Mouse (Mus musculus): ENCODE results near the gene Prkg2. TPM values are rescaled to one million over a fixed set of nuclear protein-coding genes. Genes with fewer than 3 reads are reported as not detected.

The Prkg2 gene
- total RNA-seq, 2 experiments from 2014 or later, result 4.5 to 6.0 TPM

DNA sequence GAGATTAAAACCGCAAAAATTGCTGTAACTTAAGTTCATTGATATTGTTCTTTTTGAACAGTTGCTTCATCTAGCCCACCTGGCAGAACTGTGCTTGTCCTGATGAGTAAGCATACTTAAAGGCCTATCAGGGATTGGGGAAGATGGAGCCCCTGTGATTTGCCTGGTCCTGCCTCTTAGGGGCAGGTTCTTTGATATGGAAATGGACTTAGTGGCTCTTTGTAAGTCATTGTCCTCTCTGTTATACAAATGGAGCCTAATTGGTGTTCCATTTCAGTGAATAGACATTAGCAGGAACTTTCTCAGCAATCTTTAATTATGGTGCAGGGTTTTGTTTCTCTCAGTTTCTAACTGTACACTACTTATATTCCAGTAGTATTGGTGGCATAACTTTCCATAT is 115.5 kb downstream of the Prkg2 start:
- no peak for DNase-seq (ENCODE audit: low spot score in 2 of 2)

DNA sequence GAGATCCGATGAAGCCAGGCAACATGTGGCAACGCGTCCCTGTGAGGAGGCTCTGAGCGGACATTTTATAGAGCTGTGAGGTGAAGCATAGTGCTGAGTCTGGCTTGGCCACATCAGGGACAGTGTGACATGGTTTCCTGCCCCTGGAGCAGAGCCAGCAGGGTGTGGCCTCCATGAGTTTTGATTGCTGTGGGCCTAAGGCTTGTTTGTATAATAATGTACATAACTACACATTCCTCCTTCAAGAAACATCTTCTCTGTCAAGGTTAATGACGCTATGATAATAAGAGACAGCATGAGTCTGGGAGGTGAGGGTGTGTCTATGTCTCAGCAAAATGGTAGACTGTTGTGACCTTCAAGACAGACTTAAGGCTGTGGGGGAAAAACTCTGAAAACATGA is 118.4 kb downstream of the Prkg2 start:
- no peak for DNase-seq (ENCODE audit: low spot score in 2 of 2)

DNA sequence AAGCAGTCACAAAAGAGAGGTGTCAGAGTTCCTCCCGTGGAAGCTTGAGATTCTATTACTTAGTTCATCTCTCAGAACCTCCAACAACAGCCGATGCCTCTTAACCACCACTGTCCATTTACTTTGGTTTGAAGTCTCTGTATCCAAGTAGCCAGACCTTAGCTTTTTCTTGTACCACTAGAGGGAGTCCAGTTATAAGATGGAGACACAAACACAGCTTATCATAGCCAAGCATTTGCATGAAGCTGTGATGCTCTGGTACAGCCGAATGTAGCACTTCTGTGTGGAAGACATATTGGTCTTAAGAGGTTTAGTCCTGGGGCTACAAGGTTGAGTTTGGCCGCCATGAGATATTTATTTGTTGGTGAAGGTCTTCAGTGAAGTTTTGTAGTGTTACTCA is 134.8 kb downstream of the Prkg2 start:
- no peak for DNase-seq (ENCODE audit: low spot score in 2 of 2)

DNA sequence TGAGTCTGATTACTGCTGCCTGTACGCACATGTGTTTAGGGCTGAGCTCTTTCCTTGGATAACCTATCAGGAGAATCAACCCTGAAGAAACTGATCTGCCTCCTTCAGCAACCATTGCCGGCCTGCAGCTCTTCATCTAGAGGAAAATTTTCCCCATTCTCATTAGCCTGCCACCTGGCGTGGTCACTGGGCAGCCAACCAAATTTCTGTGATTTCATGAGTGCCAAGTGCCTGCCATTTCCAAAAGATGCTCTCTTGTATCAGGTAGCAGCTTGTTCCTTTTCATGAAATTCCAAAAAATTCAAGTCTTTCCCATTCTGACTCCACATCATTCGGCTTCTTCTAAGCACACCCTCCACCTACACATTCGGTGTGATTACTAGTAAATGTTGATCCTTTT is 136.2 kb downstream of the Prkg2 start:
- DNase-seq (ENCODE audit: low spot score in 2 of 2), result no peak

GRCm38 (mm10) chr5:98897946-98898345 is 139.2 kb downstream of the Prkg2 start:
- DNase-seq (ENCODE audit: low spot score in 2 of 2), result no peak

GRCm38 (mm10) chr5:98894281-98894680 is 142.9 kb downstream of the Prkg2 start:
- no peak for DNase-seq (ENCODE audit: low spot score in 2 of 2)

DNA sequence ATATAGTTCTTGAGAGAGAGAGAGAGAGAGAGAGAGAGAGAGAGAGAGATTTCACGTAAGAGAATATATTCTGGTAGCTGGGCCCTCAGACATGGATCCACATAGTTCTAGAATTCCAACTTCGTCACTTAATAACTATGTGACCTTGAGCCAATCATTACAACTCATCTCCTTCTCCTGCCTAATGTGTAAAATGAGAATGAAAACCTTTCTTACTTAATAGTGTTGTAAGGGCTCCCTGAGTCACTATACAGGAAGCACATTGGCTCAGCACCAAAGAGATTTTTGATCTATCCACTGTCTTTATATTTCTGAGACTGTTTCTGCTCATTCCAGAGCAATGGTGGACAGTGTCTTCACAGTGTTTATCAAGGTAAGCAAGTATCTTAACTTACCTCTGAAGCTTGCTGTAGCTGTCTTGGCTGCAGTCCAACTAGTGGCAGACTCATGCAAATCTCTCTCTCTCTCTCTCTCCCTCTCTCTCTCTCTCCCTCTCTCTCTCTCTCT is 146.6 kb downstream of the Prkg2 start:
- DNase-seq (ENCODE audit: low spot score in 2 of 2), result no peak

GRCm38 (mm10) chr5:98882096-98882495 is 155.1 kb downstream of the Prkg2 start:
- no peak for DNase-seq (ENCODE audit: low spot score in 2 of 2)

Other genes with a start within 250 kb of the Prkg2 start
- under 1 TPM; 0.53 to 0.96 TPM for gene Bmp3, start 182.9 kb downstream of the Prkg2 start, total RNA-seq (2021)